Comparison of ENCODE assay signal across 26 mouse cellular contexts in genomic region chr15:10758808-10759207, GRCm38 (mm10). TPM values are rescaled to one million over a fixed set of nuclear protein-coding genes. Genes with fewer than 3 reads are reported as not detected.
DNase-seq lines count a peak whose midpoint lies in the region; ATAC-seq and TF ChIP-seq lines count a peak whose summit lies in the region.
"Had no signal": no experiment of that assay in that cellular context is flagged by ENCODE, and none has a peak within 500 bp of the region (broad histone marks: within the 10 kb centered on the region; RNA-seq: fewer than 3 reads in every experiment).

No protein-coding gene starts in this region.

- no peak for TF ChIP-seq CTCF in C2C12 (IDR thresholded peaks at IDR 0.05; ENCODE audit: control insufficient read depth, insufficient read depth, insufficient read length)

- H3ac ChIP-seq in C2C12 (ENCODE audit: control insufficient read depth, insufficient read length, low read depth): no peak overlapping the region

- DNase-seq in heart, adult 11 months: peak; percentile 75
- no peak for DNase-seq in heart, embryonic 10.5 days (ENCODE audit: low spot score)
- DNase-seq in c-Kit-positive CD71-positive TER-119-positive erythroid progenitor cells, embryonic 14.5 days (ENCODE audit: low spot score): no peak
- DNase-seq in layer of hippocampus, adult 9-10 months (ENCODE audit: low spot score): no peak
- DNase-seq: adrenal gland, postnatal 14 days; cerebellum, adult 11-12 months; cerebellum, postnatal 14 days; gastrocnemius, postnatal 25 days; heart, postnatal 4 days; kidney, adult 8-10 months; right cerebral cortex, postnatal 4 days had no signal

- H3K4me3 ChIP-seq in heart, embryonic 10.5 days: no peak overlapping the region
- H3K4me3 ChIP-seq in C2C12 (ENCODE audit: insufficient read depth, poor library complexity, severe bottlenecking): no peak overlapping the region
- no peak overlapping the region for H3K4me3 ChIP-seq in intestine, embryonic 15.5 days (replicated peaks)
- H3K4me3 ChIP-seq: embryonic facial prominence, embryonic 10.5 days; embryonic facial prominence, embryonic 15.5 days; forebrain, embryonic 13.5 days; heart, embryonic 12.5 days; limb, embryonic 12.5 days; neural tube, embryonic 13.5 days had no signal

- no peaks in the 10 kb centered on the region for H3K79me2 ChIP-seq in C2C12 (ENCODE audit: control insufficient read depth, insufficient read depth)

- H3K4me1 ChIP-seq in heart, embryonic 10.5 days: no peaks in the 10 kb centered on the region
- no peaks in the 10 kb centered on the region for H3K4me1 ChIP-seq in intestine, embryonic 15.5 days (replicated peaks)
- H3K4me1 ChIP-seq: embryonic facial prominence, embryonic 15.5 days; forebrain, embryonic 13.5 days; heart, embryonic 12.5 days; neural tube, embryonic 13.5 days had no signal

- no peaks in the 10 kb centered on the region for H3K79me3 ChIP-seq in C2C12 (ENCODE audit: low read depth)

- H3K4me2 ChIP-seq in intestine, embryonic 15.5 days (replicated peaks): no peak overlapping the region
- H3K4me2 ChIP-seq: embryonic facial prominence, embryonic 15.5 days; forebrain, embryonic 13.5 days; heart, embryonic 12.5 days; hindbrain, embryonic 14.5 days; limb, embryonic 12.5 days; neural tube, embryonic 13.5 days had no signal

- 0 out of 2 replicates have a peak, but pooled peaks cover 5% of the 10 kb centered on the region for H3K9me3 ChIP-seq in heart, embryonic 10.5 days
- H3K9me3 ChIP-seq in intestine, embryonic 15.5 days: no peaks in the 10 kb centered on the region
- H3K9me3 ChIP-seq: embryonic facial prominence, embryonic 10.5 days; embryonic facial prominence, embryonic 15.5 days; forebrain, embryonic 13.5 days; heart, embryonic 12.5 days; limb, embryonic 12.5 days; neural tube, embryonic 13.5 days had no signal

- peak; percentile 87 for ATAC-seq in intestine, embryonic 15.5 days
- peak; percentile 93 for ATAC-seq in monocyte, adult 5-6 weeks (replicated peaks; ENCODE audit: insufficient number of reproducible peaks, low FRiP score, low TSS enrichment, poor library complexity, severe bottlenecking)
- ATAC-seq in frontal cortex, adult (ENCODE audit: low TSS enrichment): no peak
- ATAC-seq: CD4-positive, CD25-positive, alpha-beta regulatory T cell, adult 4 months; forebrain, embryonic 13.5 days; midbrain, embryonic 16.5 days had no signal

- H3K27me3 ChIP-seq in heart, embryonic 10.5 days (ENCODE audit: insufficient read depth, poor library complexity, severe bottlenecking): peaks cover 36% of the 10 kb centered on the region
- H3K27me3 ChIP-seq in C2C12 (ENCODE audit: control insufficient read depth, insufficient read depth, insufficient read length): no peaks in the 10 kb centered on the region
- H3K27me3 ChIP-seq in intestine, embryonic 15.5 days (replicated peaks): no peaks in the 10 kb centered on the region
- H3K27me3 ChIP-seq: embryonic facial prominence, embryonic 15.5 days; forebrain, embryonic 13.5 days; limb, embryonic 12.5 days; neural tube, embryonic 13.5 days had no signal

- no peak overlapping the region for H3K9ac ChIP-seq in intestine, embryonic 15.5 days
- H3K9ac ChIP-seq: embryonic facial prominence, embryonic 15.5 days; forebrain, embryonic 13.5 days; heart, embryonic 12.5 days; hindbrain, embryonic 14.5 days; limb, embryonic 12.5 days; neural tube, embryonic 13.5 days had no signal

- no peaks in the 10 kb centered on the region for H3K36me3 ChIP-seq in heart, embryonic 10.5 days
- H3K36me3 ChIP-seq in C2C12 (ENCODE audit: control insufficient read depth, insufficient read depth): no peaks in the 10 kb centered on the region
- no peaks in the 10 kb centered on the region for H3K36me3 ChIP-seq in intestine, embryonic 15.5 days
- H3K36me3 ChIP-seq: embryonic facial prominence, embryonic 10.5 days; embryonic facial prominence, embryonic 15.5 days; heart, embryonic 12.5 days; limb, embryonic 12.5 days; neural tube, embryonic 13.5 days had no signal

- H3K27ac ChIP-seq in heart, embryonic 10.5 days: no peak overlapping the region
- H3K27ac ChIP-seq in intestine, embryonic 15.5 days: no peak overlapping the region
- H3K27ac ChIP-seq: embryonic facial prominence, embryonic 10.5 days; embryonic facial prominence, embryonic 15.5 days; forebrain, embryonic 13.5 days; hindbrain, embryonic 14.5 days; kidney, postnatal 0 days; limb, embryonic 12.5 days; macrophage; neural tube, embryonic 13.5 days had no signal

TF ChIP-seq in C2C12, 6 proteins besides CTCF, POLR2A, EP300 and RAD21:
- TF ChIP-seq MAX (IDR thresholded peaks at IDR 0.05) (no peak), FOSL1 (IDR thresholded peaks at IDR 0.05; ENCODE audit: insufficient read depth, low read length, poor library complexity, severe bottlenecking) (peak; percentile 4), MYOG (IDR thresholded peaks at IDR 0.05; ENCODE audit: control insufficient read depth, extremely low read depth, insufficient read length) (no peak), MYOD1 (IDR thresholded peaks at IDR 0.05; ENCODE audit: control insufficient read depth, insufficient read length, low read depth) (no peak), USF1 (IDR thresholded peaks at IDR 0.05; ENCODE audit: low read depth) (peak; percentile 43), CEBPB (IDR thresholded peaks at IDR 0.05; ENCODE audit: low read depth) (no peak)
TF ChIP-seq in C2C12: peak in this region for 2.

RNA-seq across cellular contexts. Expression of gene Rai14, which starts 44.4 kb away (rescaled TPM):
- 24.9 and 34.4 TPM in 2 replicates for polyA plus RNA-seq in heart, embryonic 10.5 days (2016; fragmentation: Nextera tagmentation; extraction: Ambion mirVana)
- 55.1 TPM for polyA plus RNA-seq in C2C12 (2012; fragmentation: generic; extraction: Trizol)
- polyA plus RNA-seq in intestine, embryonic 15.5 days (2015; fragmentation: Nextera tagmentation; extraction: Ambion mirVana): 16.8 and 17.4 TPM in 2 replicates
- 1.7 to 2.2 TPM (median 2.0 TPM) in 3 replicates for total RNA-seq in monocyte, adult 5-6 weeks (2017)
